Mouse (Mus musculus): ENCODE measurements around the gene Myo6.

- TF ChIP-seq CTCF (IDR thresholded peaks at IDR 0.05), result no peak
- no peak for TF ChIP-seq EP300 (IDR thresholded peaks at IDR 0.05)
These were observed 187.0 kb downstream of the Myo6 start for GRCm38 (mm10) chr9:80351678-80352331.

Data from lung, postnatal 0 days (tissue).